9 mouse cellular contexts compared by ENCODE assay signal in the genomic region with DNA sequence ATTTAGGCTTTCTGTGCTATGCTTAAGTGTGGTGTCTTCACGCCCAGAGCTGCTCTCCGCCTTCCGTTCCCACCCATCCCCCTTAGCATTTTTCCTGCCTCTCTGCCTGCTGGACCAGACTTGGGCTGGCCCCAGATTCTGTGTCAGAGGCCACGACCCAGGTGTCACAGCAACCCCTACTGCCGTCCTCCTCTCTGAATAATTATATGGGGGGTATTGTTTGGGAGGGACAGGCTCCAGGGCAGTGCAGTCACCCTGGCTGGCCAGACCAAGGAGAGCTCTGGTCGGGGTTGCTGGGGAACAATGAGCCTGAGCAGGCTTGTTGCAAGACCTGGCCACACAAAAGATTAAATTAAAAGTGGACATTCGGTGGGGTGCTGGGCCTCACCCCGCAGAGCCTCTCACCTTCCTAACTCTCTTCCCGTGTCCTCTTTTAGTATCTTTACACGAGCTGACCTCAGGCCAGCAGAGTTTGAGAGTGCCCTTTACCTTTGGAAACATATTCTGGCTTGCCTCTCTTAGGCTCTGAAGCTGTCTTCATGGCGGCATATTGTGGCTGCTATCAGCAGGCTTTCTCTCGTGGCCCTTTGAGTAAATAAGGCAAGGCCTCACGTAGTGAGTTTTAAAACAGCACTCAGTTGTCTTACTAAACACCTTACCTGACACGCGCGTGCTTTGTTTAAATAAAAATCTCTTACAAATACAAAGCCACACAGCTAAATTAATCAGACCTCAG. TPM values are rescaled to one million over a fixed set of nuclear protein-coding genes. Genes with fewer than 3 reads are reported as not detected.
A peak's percentile ranks its signal among the peaks of the same experiment; 100 is the strongest.
DNase-seq lines count a peak whose midpoint lies in the region; ATAC-seq and TF ChIP-seq lines count a peak whose summit lies in the region.
"Had no signal": no experiment of that assay in that cellular context is flagged by ENCODE, and none has a peak within 500 bp of the region (broad histone marks: within the 10 kb centered on the region; RNA-seq: fewer than 3 reads in every experiment).

No protein-coding gene starts in this region.

- WGBS in forebrain, embryonic 12.5 days: 17% methylated on average over 16 of the region's 16 CpGs
- 26% methylated on average over 16 of the region's 16 CpGs for WGBS in forebrain, embryonic 15.5 days
- 41% methylated on average over 16 of the region's 16 CpGs for WGBS in heart, postnatal 0 days
- 48% methylated on average over 16 of the region's 16 CpGs for WGBS in liver, embryonic 16.5 days (ENCODE audit: insufficient replicate concordance)

- H3K27me3 ChIP-seq in forebrain, embryonic 12.5 days: peaks cover 14% of the 10 kb centered on the region
- H3K27me3 ChIP-seq in forebrain, embryonic 15.5 days: peaks cover 10% of the 10 kb centered on the region; the same call in 1 of the 2 replicates
- no peaks in the 10 kb centered on the region for H3K27me3 ChIP-seq in heart, postnatal 0 days (ENCODE audit: control insufficient read depth, insufficient read depth, low read length)
- no peaks in the 10 kb centered on the region for H3K27me3 ChIP-seq in liver, embryonic 16.5 days (ENCODE audit: control insufficient read depth, insufficient read depth, low read depth, low read length)

- H3K27ac ChIP-seq in forebrain, embryonic 12.5 days: 0 out of 2 replicates have a peak overlapping the region, but pooled peaks have one; percentile 53
- H3K27ac ChIP-seq in forebrain, embryonic 15.5 days (replicated peaks): no peak overlapping the region
- H3K27ac ChIP-seq in heart, postnatal 0 days (ENCODE audit: low read depth): peak overlapping the region; percentile 30; the same call in 1 of the 2 replicates
- no peak overlapping the region for H3K27ac ChIP-seq in liver, embryonic 16.5 days (ENCODE audit: low read length)

- H3K9ac ChIP-seq in forebrain, embryonic 12.5 days: 0 out of 2 replicates have a peak overlapping the region, but pooled peaks have one; percentile 17
- no peak overlapping the region for H3K9ac ChIP-seq in forebrain, embryonic 15.5 days (replicated peaks)
- no peak overlapping the region for H3K9ac ChIP-seq in heart, postnatal 0 days (replicated peaks; ENCODE audit: low read depth, low read length)
- H3K9ac ChIP-seq in liver, embryonic 16.5 days (ENCODE audit: low read depth, low read length): no peak overlapping the region

- no peak for TF ChIP-seq CTCF in heart, postnatal 0 days (IDR thresholded peaks at IDR 0.05; ENCODE audit: low read depth)

- DNase-seq in adrenal gland, postnatal 25 days: peak; percentile 17
- DNase-seq in heart, postnatal 0 days (ENCODE audit: low spot score): peak; percentile 19
- DNase-seq in testis, postnatal 14 days (ENCODE audit: low spot score): no peak
- DNase-seq in right cerebral cortex, postnatal 36 days (ENCODE audit: low spot score in 2 of 2): no peak

- no peaks in the 10 kb centered on the region for H3K36me3 ChIP-seq in forebrain, embryonic 12.5 days (replicated peaks)
- no peaks in the 10 kb centered on the region for H3K36me3 ChIP-seq in forebrain, embryonic 15.5 days
- H3K36me3 ChIP-seq in heart, postnatal 0 days (replicated peaks; ENCODE audit: control insufficient read depth, insufficient read depth, low read length): no peaks in the 10 kb centered on the region
- no peaks in the 10 kb centered on the region for H3K36me3 ChIP-seq in liver, embryonic 16.5 days (ENCODE audit: control insufficient read depth, insufficient read depth)

- H3K4me2 ChIP-seq in forebrain, embryonic 12.5 days: peak overlapping the region; percentile 21
- H3K4me2 ChIP-seq in forebrain, embryonic 15.5 days (replicated peaks): no peak overlapping the region
- H3K4me2 ChIP-seq in heart, postnatal 0 days (ENCODE audit: low read depth, low read length): no peak overlapping the region
- H3K4me2 ChIP-seq in liver, embryonic 16.5 days (ENCODE audit: low read depth, low read length): no peak overlapping the region

- H3K9me3 ChIP-seq in forebrain, embryonic 12.5 days: no peaks in the 10 kb centered on the region
- no peaks in the 10 kb centered on the region for H3K9me3 ChIP-seq in forebrain, embryonic 15.5 days
- H3K9me3 ChIP-seq in heart, postnatal 0 days (replicated peaks; ENCODE audit: control insufficient read depth, low read length): no peaks in the 10 kb centered on the region
- H3K9me3 ChIP-seq in liver, embryonic 16.5 days (replicated peaks; ENCODE audit: control insufficient read depth, low read length): no peaks in the 10 kb centered on the region
- H3K9me3 ChIP-seq: megakaryocyte, embryonic 14.5 days had no signal

- no peak overlapping the region for H3K4me3 ChIP-seq in forebrain, embryonic 12.5 days (replicated peaks)
- no peak overlapping the region for H3K4me3 ChIP-seq in forebrain, embryonic 15.5 days
- H3K4me3 ChIP-seq in heart, postnatal 0 days (ENCODE audit: low read depth, low read length): no peak overlapping the region
- no peak overlapping the region for H3K4me3 ChIP-seq in liver, embryonic 16.5 days (ENCODE audit: low read depth, low read length)
- H3K4me3 ChIP-seq: megakaryocyte, embryonic 14.5 days had no signal

- TF ChIP-seq EP300 in heart, postnatal 0 days (IDR thresholded peaks at IDR 0.05; ENCODE audit: low read depth): no peak

- H3K4me1 ChIP-seq in forebrain, embryonic 12.5 days: peaks cover 47% of the 10 kb centered on the region
- H3K4me1 ChIP-seq in forebrain, embryonic 15.5 days: peaks cover 23% of the 10 kb centered on the region
- H3K4me1 ChIP-seq in heart, postnatal 0 days (ENCODE audit: control insufficient read depth, insufficient read depth): peaks cover 16% of the 10 kb centered on the region
- peaks cover 6% of the 10 kb centered on the region for H3K4me1 ChIP-seq in liver, embryonic 16.5 days (ENCODE audit: control insufficient read depth, low read depth, low read length)

- ATAC-seq in forebrain, embryonic 12.5 days (ENCODE audit: low FRiP score): peak; percentile 49; the same call in 1 of the 2 replicates
- no peak for ATAC-seq in forebrain, embryonic 15.5 days (replicated peaks)
- peak; percentile 52; the same call in 1 of the 2 replicates for ATAC-seq in heart, postnatal 0 days (ENCODE audit: insufficient read depth, low read depth)
- ATAC-seq in liver, embryonic 16.5 days (ENCODE audit: low read depth): peak; percentile 45; the same call in 1 of the 2 replicates
- no peak for ATAC-seq in erythroblast, adult 5-6 weeks (replicated peaks; ENCODE audit: low FRiP score, poor library complexity, severe bottlenecking)

RNA-seq across cellular contexts. Expression of gene Pygo1, which starts 45.1 kb away (rescaled TPM):
- 12.5 TPM in 2 replicates for polyA plus RNA-seq in forebrain, embryonic 12.5 days (2016; fragmentation: Nextera tagmentation; extraction: Ambion mirVana)
- 14.8 and 15.4 TPM in 2 replicates for polyA plus RNA-seq in forebrain, embryonic 15.5 days (2015; fragmentation: Nextera tagmentation; extraction: Ambion mirVana)
- 3.4 and 5.1 TPM in 2 replicates for total RNA-seq in adrenal gland, postnatal 25 days (2021)
- total RNA-seq in heart, postnatal 0 days (2014; rRNA removed; ENCODE audit: low replicate concordance): 1.9 and 2.2 TPM in 2 replicates
- 1.5 and 1.6 TPM in 2 replicates for polyA plus RNA-seq in heart, postnatal 0 days (2015; fragmentation: Nextera tagmentation; extraction: Ambion mirVana)
- 0.08 TPM in 2 replicates for polyA plus RNA-seq in liver, embryonic 16.5 days (2015; fragmentation: Nextera tagmentation; extraction: Ambion mirVana)
- total RNA-seq in erythroblast, adult 5-6 weeks (2015; ENCODE audit: low replicate concordance): not detected in 2 replicates
- total RNA-seq in erythroblast, adult 5-6 weeks (2017; ENCODE audit: low replicate concordance): not detected in 2 replicates

Comparison
In these comparisons a context has a peak if more than half of its experiments do, and no peak if none do; other contexts are left out.
1. ATAC-seq: peak in forebrain, embryonic 12.5 days (single experiment), heart, postnatal 0 days (single experiment) and liver, embryonic 16.5 days (single experiment); none in forebrain, embryonic 15.5 days (single experiment) and erythroblast, adult 5-6 weeks (single experiment).
2. H3K27ac ChIP-seq: peak in forebrain, embryonic 12.5 days (single experiment) and heart, postnatal 0 days (single experiment); none in forebrain, embryonic 15.5 days (single experiment) and liver, embryonic 16.5 days (single experiment).
3. DNase-seq: peak in adrenal gland, postnatal 25 days (single experiment) and heart, postnatal 0 days (single experiment); none in testis, postnatal 14 days (single experiment) and right cerebral cortex, postnatal 36 days (0 of 2).